Mouse (Mus musculus) heart, adult 2 months (tissue): ENCODE measurements around the gene Dlgap5.

Source experiments
- CTCF ChIP-seq: fragments of 200-600 bp; IDR thresholded peaks from 2 replicates; pipeline ENCODE4 v1.8.1; 2022; ENCODE audit warnings: antibody characterized with exemption, mild to moderate bottlenecking, moderate library complexity
- POLR2A ChIP-seq: fragments of 200-500 bp; IDR thresholded peaks from 2 replicates; pipeline ENCODE4 v1.6.1; 2011; ENCODE audit warnings: mild to moderate bottlenecking, low read depth, low read length, control low read depth; ENCODE audit not compliant: insufficient read depth

DNA sequence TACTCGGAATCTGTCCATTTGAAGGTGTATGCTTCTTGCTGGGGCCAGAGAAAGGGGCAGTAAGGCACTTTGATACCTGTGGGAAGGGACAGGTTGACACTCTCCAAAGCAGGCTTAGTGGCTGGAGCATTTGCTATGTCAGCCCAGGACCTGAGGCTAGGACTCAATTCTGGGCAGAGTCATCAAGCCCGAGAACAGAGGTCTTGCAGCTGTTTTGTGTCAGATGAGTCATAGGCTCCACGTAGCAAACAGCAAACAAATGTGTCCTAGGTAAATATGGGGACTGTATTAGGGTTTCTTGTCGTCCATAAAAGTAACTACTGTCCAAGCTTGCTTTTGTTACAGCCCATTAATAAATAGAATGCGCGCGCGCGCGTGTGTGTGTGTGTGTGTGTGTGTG is 65.9 kb downstream of the Dlgap5 start:
- TF ChIP-seq POLR2A (no peak), CTCF (no peak)
